Mouse (Mus musculus): ENCODE data around the gene Lst1.

Lst1 gene

DNA sequence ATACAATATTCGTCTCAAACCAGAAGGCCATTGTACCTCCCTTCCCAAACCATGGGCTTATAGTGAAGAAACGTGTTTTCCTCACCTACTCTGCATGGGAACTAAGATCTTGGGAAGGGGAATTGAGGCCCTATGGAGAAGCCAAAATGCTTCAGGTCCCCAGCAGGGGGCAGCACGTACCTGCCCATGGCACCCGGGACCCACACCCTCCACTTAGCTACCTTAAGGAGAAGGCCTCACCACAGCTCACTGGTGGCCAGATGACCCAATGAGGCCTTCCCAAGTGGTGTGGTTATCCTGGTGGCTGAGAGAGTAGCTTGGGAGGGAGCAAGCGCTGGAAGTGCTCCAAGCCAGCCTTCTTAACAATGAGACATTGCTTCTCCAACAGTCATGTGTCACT lies 9.7 kb downstream of the Lst1 start:
- peak; percentile 64 for DNase-seq

DNA sequence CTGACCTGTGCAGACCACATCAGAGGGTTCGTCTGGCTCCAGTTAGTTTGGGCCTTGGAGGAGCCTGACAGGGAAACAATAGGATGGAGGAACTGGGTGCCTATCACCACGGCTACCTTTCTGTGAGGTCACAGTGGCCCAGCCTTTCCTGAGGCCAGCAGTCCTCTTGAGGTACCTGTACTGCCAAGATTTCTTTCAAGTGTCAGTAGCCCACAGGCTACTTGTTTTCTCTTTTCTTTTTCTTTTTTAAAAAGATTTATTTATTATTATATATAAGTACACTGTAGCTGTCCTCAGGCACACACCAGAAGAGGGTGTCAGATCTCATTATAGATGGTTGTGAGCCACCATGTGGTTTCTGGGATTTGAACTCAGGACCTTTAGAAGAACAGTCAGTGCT lies 12.3 kb downstream of the Lst1 start, which contains the start of gene Aif1:
Aif1 (minus strand) TSS at position 101 of the 400 bp plus-strand sequence.
- DNase-seq: no peak

DNA sequence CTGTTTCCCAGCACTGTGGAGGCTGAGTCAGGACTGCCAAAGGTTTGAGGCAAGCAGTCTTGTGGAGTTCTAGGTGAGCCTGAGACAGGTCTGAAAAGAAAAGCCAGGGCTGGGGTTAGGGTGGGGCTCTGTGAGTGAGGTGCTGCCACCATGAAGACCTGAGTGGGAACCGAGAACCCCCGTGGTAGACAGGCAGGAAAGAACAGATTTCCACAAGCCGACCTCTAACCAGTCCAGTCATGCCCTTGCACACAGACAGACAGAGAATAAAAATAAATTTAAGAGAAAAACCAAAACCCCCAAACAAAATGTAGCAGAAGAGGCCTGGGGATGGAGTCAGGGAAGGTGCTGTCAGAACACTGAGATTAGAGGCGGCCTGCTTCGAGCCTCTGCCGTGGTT lies 12.9 kb downstream of the Lst1 start:
- no peak for DNase-seq

DNA sequence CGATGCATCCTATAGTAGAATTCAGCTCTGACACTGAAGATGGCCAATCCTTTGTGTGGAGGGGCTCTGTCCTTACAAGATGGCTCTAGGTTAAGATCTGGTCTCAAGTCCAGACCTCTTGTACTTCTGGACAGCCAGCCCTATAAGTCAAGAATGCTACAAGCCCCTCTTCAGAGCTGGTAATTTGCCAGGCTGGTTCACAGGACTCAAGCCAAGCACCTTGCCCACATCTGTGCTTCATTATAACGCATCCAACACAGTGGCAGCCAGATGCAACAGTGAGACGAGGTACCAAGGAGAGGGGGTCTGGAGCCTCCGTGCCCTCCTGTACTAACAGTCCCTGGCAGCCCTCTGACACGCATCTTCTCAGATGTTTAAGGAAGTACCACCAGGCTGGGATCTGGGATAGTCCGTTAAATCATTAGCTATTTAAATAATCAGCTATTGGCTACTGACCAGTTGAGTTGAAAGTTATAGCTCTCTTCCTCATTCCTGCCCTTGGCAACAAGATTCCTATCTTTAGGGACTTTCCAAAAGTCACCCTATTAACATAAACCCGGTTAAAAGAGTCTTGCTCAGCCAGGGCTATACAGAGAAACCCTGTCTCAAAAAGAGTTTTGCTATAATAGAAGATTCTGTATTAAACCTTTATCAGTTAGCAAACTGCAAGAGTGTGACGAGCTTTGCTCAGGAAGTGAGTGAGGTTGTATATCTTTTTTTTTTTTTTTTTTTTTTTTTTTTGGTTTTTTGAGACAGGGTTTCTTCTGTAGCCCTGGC lies 13.8 kb downstream of the Lst1 start:
- DNase-seq: no peak

DNA sequence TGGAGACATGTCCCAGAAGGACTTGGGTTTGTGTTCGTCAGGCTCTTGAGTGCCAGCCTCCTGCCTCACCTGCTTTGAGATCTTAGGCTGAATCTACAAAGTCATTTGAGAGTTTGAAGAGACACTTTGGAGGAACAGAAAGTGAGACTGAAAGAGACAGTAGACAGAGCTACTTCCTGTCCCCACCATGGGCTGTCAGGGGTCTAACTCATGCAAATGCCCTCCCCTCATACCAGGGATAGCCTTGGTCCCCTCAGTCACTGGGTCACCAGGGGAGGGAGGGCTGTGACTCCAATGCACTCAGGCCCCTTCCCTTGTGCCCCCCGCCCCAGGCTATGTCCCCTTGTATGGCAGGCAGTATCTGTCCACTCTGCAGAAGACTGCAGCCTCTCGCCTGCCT lies 14.9 kb downstream of the Lst1 start:
- DNase-seq: no peak

DNA sequence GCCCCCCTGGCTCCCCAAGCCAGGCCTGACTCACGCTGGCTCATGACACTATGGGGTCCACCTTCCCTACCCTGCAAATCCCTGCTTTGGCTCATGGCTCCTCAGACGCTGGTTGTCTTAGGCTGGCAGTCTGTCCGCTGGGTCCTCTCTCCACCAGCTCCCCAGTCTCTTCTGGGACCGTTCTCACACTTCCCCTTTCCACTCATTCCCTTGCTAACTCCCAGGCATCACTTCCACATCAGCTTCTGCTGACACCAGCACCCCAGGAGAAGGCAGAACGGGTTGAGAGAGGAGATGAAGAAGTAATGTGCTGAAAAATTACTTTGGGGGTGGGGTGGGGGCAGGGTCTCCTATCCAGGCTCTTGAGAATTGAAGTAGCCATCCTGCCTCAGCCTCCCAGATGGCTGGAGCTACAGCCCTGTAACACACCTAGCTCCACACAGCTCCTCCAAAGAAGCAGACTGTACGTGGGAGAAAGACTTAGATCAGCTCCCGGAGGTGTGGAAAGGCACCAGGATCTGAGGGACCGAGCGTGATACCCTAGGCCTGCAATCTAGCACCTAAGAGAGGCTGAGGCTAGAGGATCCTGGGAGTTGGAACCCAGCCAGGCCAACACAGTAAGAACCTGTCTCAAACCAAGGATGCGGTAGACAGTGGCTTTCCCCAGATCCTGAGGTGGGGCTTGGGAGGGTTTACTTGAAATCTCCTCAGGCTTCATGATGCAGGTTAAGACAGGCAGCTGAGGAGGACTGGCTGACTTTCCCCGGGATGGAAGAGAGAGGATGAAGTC lies 15.6 kb downstream of the Lst1 start:
- DNase-seq: no peak

DNA sequence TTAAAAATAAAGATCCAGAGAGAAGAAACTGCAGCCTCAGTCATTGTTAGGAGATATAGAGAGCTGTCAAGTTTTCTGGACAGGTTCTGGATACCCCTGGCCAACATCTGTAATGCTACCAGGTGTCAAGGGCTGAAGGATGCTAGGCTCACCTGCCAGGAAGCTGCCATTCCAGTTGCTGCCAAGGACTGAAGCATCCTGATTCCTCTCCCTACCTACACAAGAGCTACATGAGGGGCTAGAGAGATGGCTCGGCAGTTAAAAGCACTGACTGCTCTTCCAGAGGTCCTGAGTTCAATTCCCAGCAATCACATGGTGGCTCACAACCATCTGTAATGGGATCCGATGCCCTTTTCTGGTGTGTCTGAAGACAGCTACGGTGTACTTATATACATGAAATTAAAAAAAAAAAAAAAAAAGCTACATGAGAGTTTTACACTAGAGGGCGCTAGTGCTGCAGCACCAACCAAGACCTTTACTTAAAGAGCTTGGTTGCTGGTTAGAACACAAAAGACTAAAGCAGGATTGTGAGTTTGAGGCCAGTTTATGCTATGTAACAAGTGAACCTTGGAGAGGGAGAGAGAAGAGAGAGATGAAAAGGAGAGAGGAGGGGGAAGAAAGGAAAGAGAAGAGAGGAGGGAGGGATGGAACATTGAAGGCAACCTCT lies 19.6 kb downstream of the Lst1 start:
- no peak for DNase-seq

DNA sequence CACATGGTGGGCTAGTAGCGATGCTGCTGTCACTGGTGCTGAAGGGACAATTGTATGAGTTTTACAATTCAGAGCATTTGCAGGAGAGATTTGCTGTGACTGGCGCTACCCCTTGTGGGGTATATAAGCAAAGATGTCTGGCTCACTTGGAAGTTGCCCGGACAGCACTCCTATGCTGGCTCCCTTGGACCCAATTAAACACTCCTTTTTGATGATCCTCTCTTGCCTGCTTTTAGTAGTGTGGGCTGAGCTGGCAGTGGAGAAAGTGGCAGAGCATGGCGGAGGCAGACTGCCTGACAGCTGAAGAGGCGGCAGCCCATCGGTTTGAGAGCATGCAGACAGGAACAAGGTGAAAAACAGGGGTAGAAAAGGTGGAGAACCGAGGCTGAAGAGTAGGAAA lies 20.4 kb downstream of the Lst1 start:
- no peak for DNase-seq

DNA sequence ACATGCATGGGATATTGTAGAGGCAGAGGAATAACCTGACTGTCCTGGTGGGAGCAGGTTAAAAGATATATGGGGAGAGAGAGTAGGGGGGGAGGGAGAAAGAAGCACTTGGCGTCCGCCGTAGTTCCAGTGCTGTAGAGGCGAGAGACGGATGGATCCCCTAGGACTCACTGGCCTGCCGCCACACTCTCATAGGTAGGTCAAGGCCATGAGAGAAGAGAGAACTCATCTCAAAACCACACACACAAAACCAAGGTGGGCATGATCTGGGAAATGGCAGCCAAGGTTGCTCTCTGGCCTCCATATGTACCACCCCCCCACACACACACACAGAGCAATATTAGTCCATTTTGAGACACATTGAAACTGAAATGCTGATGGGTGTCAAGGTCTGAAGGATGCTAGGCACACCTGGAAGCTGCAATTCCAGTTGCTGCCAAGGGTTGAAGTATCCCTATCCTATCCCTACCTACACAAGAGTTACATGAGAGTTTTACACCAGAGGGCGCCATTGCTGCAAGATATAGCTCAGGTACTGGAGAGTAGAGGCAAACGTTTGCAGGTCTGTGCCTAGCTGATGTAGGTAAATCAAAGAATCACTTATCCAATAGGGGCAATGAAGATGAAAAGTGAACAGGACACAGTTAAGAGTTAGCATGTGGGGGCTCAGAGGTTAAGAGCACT lies 21.7 kb downstream of the Lst1 start:
- DNase-seq: peak; percentile 73

DNA sequence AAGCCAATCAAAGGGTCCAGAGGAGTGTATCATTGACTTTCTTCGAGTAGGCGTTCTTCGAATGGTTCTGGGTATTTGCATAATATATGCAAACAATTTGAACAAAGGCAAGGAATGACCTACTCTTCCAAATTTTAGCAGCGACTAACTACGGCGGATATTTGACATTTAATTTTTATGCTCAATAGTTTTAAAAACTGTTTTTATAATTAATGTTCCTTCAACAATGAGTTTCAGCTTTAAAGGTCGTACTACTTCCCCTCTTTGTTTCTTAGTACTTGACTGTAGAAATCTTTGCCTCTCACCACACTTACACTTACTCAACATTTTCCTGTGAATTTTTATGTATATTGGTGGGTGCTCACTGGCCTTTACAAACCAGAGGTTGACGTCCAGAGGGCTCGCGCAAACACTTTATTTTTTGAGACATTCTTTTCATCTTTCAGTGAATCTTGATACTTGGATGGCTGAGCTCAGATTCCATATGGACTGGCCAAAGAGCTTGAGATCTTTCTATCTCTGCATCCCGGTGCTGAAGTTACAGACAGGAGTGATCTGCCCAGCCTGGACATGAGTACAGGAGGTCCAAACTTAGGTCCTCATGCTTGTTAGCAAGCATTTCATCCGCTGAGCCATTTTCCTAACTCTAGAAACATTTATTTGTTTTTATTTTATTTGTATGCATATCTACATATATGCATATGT lies 22.6 kb downstream of the Lst1 start:
- DNase-seq: no peak

DNA sequence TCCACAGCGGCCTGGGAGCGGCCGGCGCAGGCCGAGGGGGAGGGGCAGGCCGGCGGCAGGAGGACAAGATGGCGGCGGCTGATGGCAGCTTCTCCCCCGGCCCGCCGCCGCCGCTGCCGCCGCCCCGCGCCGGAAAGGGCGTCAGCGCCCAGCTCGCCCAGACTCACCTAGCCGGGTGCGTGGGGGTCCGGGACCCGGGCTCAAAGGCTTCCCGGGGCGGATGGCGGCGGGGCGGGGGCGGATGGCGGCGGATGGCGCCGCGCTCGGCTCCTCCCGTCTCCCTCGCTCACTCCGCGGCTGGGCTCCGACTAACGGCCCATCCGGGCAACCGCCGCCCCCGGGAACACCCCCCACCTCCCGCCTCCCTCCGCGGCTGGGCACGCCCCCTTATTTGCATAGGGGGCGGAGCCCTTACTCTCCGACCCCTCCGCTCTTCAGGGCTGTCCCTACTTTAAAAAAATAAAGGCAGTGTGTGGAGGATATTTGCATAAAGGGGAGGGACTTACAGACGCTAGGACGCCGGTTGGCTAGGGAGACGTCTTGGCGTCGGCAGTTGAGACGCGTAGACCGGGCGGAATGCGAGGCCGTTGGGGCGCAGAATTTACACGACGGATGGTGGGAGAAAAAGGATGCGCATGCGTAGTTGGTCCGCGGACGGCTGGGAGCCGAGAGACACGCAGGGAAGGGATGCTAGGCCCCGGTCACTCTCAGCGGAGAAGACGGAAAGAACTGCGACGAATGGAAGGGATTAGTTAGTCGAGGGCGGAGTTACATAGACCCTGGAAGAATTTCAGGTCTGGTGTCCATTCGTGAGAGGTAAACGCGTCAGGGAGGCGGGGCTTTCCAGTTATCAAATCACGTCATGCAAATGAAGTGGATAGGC lies 23.4 kb downstream of the Lst1 start, which contains the start of gene Prrc2a:
Prrc2a (minus strand) TSS at position 330 of the 883 bp plus-strand sequence.
- DNase-seq: peak; percentile 99

DNA sequence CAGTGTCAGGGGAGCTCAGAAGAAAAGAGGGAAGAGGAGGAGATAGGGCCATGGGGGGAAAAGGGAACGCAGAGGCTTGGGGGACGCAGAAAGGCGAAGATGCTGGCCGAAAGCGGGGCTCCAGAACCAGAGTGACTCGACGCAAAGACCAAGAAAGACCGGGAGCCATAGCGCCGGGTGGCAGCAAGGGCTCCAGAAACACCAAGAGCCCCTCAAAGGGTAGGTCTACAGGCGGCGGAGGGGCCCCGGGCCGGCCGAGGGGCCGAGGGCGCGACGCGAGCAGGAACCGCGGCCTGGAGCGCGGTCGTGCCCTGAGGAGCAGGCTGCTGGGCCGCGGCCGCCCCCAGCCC lies 24.0 kb downstream of the Lst1 start:
- DNase-seq: peak; percentile 40

DNA sequence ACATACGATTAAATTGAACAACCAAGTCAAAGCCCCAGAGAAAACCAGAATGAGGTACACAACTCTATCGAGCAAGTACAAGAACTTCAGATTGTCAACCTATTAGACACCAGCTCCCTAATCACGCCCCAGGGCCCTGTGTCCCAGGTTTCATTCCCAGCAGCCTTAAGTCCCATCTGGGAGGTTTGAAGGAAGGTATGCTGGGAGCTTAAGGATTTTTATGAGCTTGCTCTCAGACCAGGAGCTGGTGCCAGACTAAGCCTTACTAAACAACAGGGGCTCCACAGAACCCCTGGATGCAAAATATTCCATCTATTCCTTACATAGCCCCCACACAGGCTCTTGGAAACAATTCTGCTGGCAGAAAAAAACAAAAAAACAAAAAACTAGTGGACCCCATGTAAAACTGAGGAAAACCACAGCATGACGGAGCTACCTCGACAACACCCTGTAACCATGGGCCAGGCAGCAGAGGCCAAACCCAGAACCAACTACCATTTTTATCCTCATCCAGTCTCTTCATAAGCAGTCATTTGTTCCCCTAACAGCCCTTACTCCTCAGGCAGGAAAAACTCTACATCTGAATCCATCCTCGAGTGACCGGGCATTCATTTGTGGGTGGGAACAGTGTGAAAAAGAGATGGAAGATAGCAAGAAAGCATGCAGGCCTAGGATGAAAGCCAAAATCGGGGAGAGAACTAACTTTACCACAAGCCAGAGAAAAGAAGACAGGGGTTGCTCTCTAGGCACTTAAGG lies 24.7 kb downstream of the Lst1 start:
- no peak for DNase-seq

DNA sequence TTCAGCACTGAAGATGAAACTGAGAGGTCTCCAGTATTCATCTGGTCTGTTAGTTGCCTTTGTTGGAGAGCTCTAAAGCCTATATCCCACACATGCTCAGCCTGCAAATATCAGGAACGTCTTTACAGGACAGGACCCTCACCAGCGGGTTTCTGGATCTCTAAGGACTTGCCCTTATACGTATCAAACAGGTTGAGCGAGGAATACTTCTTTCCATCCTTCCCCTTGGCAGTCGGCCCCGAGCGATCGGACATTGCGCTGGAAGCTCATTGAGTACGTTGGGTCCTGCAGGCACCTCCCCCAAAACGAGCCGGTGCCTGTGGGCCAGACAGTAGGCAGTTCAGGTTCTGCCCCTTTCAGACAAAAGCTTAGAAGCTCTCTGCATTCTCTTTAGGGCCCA lies 25.5 kb downstream of the Lst1 start:
- DNase-seq: peak; percentile 53

DNA sequence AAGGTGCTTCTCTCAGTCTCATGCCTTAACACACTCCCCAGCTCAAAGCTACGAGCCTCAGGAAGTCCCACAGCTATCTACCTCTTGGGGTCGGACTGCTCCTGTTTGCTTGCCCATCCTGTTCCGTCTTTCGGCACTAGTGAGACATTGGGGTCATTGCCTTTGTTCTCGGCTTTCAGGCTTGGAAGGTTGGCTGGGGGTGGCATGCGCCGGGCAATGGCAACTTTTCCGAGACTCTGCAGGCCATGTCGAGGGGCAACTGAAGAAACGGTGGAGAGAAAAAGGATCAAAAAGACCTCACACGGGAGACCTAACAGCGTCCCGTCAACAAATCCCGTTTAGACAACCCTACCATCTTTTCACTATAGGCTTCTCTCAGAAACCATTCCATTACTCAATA lies 26.1 kb downstream of the Lst1 start:
- no peak for DNase-seq

DNA sequence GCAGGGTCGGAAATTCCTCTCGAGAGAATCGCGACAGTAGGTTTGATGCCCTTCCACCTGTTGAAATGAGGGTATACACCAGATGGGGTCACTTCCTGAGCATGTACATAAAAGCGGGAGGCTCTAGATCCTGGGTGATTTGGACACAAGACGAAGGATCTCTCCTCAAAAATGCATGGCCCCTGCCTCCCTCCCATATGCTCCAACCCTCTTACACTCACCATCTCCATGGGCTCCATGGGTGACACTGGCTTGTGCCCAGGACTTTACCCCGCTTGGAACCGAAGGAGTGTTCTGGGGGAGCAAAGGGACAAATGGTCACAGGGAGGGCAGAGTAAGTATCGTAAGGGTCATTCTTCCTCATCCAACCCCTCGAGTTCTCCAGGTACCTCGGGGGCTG lies 26.8 kb downstream of the Lst1 start:
- DNase-seq: no peak

DNA sequence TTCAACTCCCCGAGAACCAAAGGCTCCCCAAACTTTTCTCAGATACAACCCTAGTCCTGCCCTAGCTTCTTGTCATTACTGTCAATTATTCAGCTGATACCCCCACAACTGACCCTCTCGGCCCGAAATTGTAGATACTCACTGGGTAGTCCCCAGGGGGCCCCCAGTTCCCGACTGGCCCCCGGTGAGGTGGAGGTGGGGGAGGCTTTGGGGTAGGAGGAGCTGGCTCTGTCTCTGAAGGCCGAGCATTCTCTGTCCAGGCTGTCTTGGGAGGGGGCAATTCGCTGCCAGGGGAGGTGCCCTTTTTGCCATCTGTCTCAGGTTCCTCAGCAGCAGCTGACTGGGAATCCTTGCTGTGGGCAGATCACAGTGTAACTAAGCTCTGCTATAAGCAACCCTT lies 28.6 kb downstream of the Lst1 start:
- DNase-seq: no peak

DNA sequence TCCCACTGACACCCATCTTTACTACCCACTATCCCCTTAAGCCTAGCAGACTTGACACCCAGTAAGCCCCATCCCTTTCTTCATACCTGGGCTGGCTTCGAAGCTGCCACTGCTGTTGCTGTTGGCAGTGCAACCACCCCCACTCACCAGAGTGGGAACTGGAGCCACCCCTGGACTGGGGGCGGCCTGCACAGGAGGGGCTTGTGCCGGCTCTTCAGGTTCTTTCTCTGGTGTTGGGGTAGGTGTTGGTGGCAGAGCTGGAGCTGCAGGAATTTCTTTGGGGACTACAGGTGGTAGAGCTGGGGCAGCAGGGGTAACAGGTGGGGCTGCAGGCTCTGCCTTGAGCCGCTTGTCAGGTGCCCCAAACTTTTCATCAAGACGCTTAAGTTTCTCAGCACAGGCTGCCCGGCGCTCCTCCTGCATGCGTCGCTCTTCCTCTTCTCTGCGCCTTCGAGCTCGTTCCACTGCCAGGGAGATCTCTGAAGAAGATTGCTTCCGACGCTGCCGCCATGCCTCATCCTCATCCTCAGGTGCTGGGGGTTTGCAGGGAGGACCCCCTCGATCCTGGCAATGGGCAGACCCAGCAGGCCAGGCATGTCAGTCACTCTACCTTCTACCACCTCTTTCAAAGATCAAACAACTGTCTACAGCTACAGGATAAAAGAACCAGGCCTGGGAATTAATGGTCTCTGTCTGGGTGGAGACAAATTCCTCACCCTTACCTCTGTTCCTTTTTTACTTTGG lies 29.2 kb downstream of the Lst1 start:
- DNase-seq: no peak

DNA sequence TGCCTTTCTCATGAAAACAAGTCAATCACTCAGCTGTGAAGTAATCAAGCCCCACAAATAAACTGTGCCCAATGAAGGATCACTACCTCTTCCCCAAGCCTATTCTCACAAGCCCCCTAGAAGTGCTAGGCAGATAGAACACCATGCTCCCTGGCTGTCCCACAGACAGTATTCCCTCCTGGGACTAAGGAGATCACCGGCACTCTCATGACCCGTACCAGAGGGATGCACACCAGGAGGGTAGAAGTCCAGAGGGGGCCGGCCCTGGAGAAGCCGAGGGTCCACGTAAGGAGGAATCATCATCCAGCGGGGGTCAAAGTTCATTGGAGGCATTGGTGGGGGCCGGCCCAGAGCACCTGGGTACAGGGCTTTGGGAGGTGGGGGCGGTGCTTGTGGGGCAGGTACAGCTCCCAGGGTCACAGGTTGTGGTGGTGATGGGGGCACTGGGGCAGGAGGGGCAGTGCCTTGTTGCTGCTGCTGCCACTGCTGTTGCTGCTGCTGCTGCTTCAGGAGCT lies 30.5 kb downstream of the Lst1 start:
- DNase-seq: no peak

DNA sequence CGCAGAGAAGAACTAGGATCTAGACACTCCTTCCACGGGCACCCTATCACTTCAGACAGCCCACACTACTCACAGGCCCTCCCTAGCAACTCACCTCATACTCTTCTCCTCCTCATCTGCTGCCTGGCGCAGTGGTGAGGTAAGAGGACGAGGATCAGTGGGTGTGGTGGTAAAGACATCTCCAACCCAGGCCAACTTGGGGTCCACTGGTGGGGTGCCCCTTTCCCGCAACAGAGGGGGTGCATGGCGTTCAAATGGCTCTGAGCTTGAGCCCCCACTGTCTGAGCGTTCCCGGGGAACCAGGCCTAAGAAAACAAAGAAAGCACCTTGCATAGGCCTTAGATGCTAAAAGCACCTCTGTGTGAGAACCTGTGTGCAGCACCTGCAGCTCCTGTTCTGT lies 31.0 kb downstream of the Lst1 start:
- DNase-seq: no peak

All from kidney, adult 11 months (tissue).